In genomic region chr4:25281671-25282038, GRCm38 (mm10) we compare ENCODE assay signal across 8 mouse cellular contexts. TPM values are rescaled to one million over a fixed set of nuclear protein-coding genes. Genes with fewer than 3 reads are reported as not detected.
DNase-seq lines count a peak whose midpoint lies in the region; ATAC-seq and TF ChIP-seq lines count a peak whose summit lies in the region.

Gene Ufl1, minus strand, starts transcription at chr4:25281821.

- ATAC-seq in cerebellum, adult (ENCODE audit: insufficient number of reproducible peaks, low FRiP score, low TSS enrichment) = peak; percentile 95
- peak; percentile 99 for ATAC-seq in forebrain, embryonic 13.5 days
- peak; percentile 99 for ATAC-seq in liver, postnatal 0 days
- ATAC-seq in neural tube, embryonic 14.5 days (ENCODE audit: low read depth) = peak; percentile 99

- TF ChIP-seq CTCF in ES-Bruce4 (IDR thresholded peaks at IDR 0.05; ENCODE audit: low read depth, low read length) = no peak
- no peak; the same call in 1 of the 2 replicates for TF ChIP-seq CTCF in liver, postnatal 0 days (IDR thresholded peaks at IDR 0.05; ENCODE audit: low read depth)

- H3K4me2 ChIP-seq in forebrain, embryonic 13.5 days = peak within 1 kb of the TSS; percentile 70
- peak within 1 kb of the TSS; percentile 79 for H3K4me2 ChIP-seq in liver, postnatal 0 days (ENCODE audit: low read depth, low read length)
- H3K4me2 ChIP-seq in neural tube, embryonic 14.5 days (ENCODE audit: low read depth, low read length) = peak within 1 kb of the TSS; percentile 60

- DNase-seq in heart, postnatal 10 days = peak; percentile 99
- peak; percentile 82 for DNase-seq in large intestine, adult 2 months (ENCODE audit: low read depth, low spot score)
- DNase-seq in liver, postnatal 0 days = peak; percentile 95
- peak; percentile 96 for DNase-seq in testis, postnatal 10 days (ENCODE audit: low spot score)

- H3K4me1 ChIP-seq in ES-Bruce4 (ENCODE audit: control insufficient read depth, insufficient read depth, low read length) = peaks cover 2% of the 10 kb centered on the region
- peaks cover 9% of the 10 kb centered on the region for H3K4me1 ChIP-seq in forebrain, embryonic 13.5 days
- H3K4me1 ChIP-seq in liver, postnatal 0 days (ENCODE audit: insufficient read depth) = peaks cover 4% of the 10 kb centered on the region; the same call in 1 of the 2 replicates
- H3K4me1 ChIP-seq in neural tube, embryonic 14.5 days (ENCODE audit: control insufficient read depth, insufficient read depth, low read length) = peaks cover 4% of the 10 kb centered on the region; the same call in 1 of the 2 replicates

- TF ChIP-seq POLR2A in ES-Bruce4 (IDR thresholded peaks at IDR 0.05; ENCODE audit: insufficient read depth, low read length) = no peak

- peaks cover 8% of the 10 kb centered on the region for H3K36me3 ChIP-seq in ES-Bruce4 (ENCODE audit: control insufficient read depth, insufficient read depth, low read length, poor library complexity, severe bottlenecking)
- peaks cover 18% of the 10 kb centered on the region for H3K36me3 ChIP-seq in forebrain, embryonic 13.5 days (ENCODE audit: poor library complexity, severe bottlenecking)
- H3K36me3 ChIP-seq in liver, postnatal 0 days (replicated peaks; ENCODE audit: insufficient read depth, low read length) = peaks cover 16% of the 10 kb centered on the region
- peaks cover 8% of the 10 kb centered on the region for H3K36me3 ChIP-seq in neural tube, embryonic 14.5 days (ENCODE audit: control insufficient read depth, insufficient read depth, low read length)

- peak within 1 kb of the TSS; percentile 78 for H3K9ac ChIP-seq in ES-Bruce4 (ENCODE audit: low read depth, poor library complexity, severe bottlenecking)
- peak within 1 kb of the TSS; percentile 88 for H3K9ac ChIP-seq in forebrain, embryonic 13.5 days
- H3K9ac ChIP-seq in liver, postnatal 0 days (replicated peaks) = peak within 1 kb of the TSS; percentile 91
- H3K9ac ChIP-seq in neural tube, embryonic 14.5 days (replicated peaks; ENCODE audit: low read depth, low read length) = peak within 1 kb of the TSS; percentile 89

- 0 out of 2 replicates have a peak, but pooled peaks have one; percentile 48 for TF ChIP-seq EP300 in ES-Bruce4 (IDR thresholded peaks at IDR 0.05; ENCODE audit: insufficient read depth, low read depth, low read length)
- no peak for TF ChIP-seq EP300 in liver, postnatal 0 days (IDR thresholded peaks at IDR 0.05; ENCODE audit: low read depth)

- peaks cover 2% of the 10 kb centered on the region; the same call in 1 of the 2 replicates for H3K9me3 ChIP-seq in ES-Bruce4 (replicated peaks; ENCODE audit: control insufficient read depth, insufficient read depth, low read length, poor library complexity, severe bottlenecking)
- H3K9me3 ChIP-seq in forebrain, embryonic 13.5 days (replicated peaks) = no peaks in the 10 kb centered on the region
- H3K9me3 ChIP-seq in liver, postnatal 0 days (ENCODE audit: low read length) = no peaks in the 10 kb centered on the region
- H3K9me3 ChIP-seq in neural tube, embryonic 14.5 days (ENCODE audit: control insufficient read depth, low read length) = no peaks in the 10 kb centered on the region

- peak within 1 kb of the TSS; percentile 98 for H3K4me3 ChIP-seq in ES-Bruce4 (ENCODE audit: low read depth, low read length)
- H3K4me3 ChIP-seq in forebrain, embryonic 13.5 days = peak within 1 kb of the TSS; percentile 67
- peak within 1 kb of the TSS; percentile 97 for H3K4me3 ChIP-seq in liver, postnatal 0 days (ENCODE audit: low read depth, low read length)
- H3K4me3 ChIP-seq in neural tube, embryonic 14.5 days (ENCODE audit: low read depth, low read length) = peak within 1 kb of the TSS; percentile 87

- under 1% methylated on average over 25 of the region's 30 CpGs for WGBS in forebrain, embryonic 13.5 days
- under 1% methylated on average over 30 of the region's 30 CpGs for WGBS in large intestine, adult 2 months
- WGBS in liver, postnatal 0 days (ENCODE audit: insufficient replicate concordance) = 0% methylated on average over 28 of the region's 30 CpGs
- under 1% methylated on average over 27 of the region's 30 CpGs for WGBS in neural tube, embryonic 14.5 days

- H3K27ac ChIP-seq in ES-Bruce4 (ENCODE audit: insufficient read depth, low read length) = no peak within 1 kb of the TSS
- peak within 1 kb of the TSS; percentile 95 for H3K27ac ChIP-seq in forebrain, embryonic 13.5 days
- peak within 1 kb of the TSS; percentile 96 for H3K27ac ChIP-seq in liver, postnatal 0 days (ENCODE audit: low read depth)
- peak within 1 kb of the TSS; percentile 99 for H3K27ac ChIP-seq in neural tube, embryonic 14.5 days (ENCODE audit: low read depth, low read length)

- intact Hi-C loops in heart, postnatal 10 days (cut with DNase I) = loop anchor here (5.0 kb wide), 2 partner anchors 314 to 384 kb away; partner anchors contain the start of genes Gpr63 and Ndufaf4

- no peaks in the 10 kb centered on the region for H3K27me3 ChIP-seq in ES-Bruce4 (ENCODE audit: control insufficient read depth, insufficient read depth, low read length, poor library complexity, severe bottlenecking)
- no peaks in the 10 kb centered on the region for H3K27me3 ChIP-seq in forebrain, embryonic 13.5 days
- H3K27me3 ChIP-seq in liver, postnatal 0 days (ENCODE audit: insufficient read depth, low read length) = no peaks in the 10 kb centered on the region
- H3K27me3 ChIP-seq in neural tube, embryonic 14.5 days (ENCODE audit: control insufficient read depth, insufficient read depth, low read length) = no peaks in the 10 kb centered on the region

RNA-seq across cellular contexts. Expression of gene Ufl1, which starts in this region (rescaled TPM):
- polyA plus RNA-seq in ES-Bruce4 (2011; ENCODE audit: insufficient read depth, insufficient read length, low read depth, missing spikeins) = 40.4 and 49.2 TPM in 2 replicates
- polyA plus RNA-seq in forebrain, embryonic 13.5 days (2015; fragmentation: Nextera tagmentation; extraction: Ambion mirVana) = 36.2 and 38.4 TPM in 2 replicates
- total RNA-seq in heart, postnatal 10 days (2021) = 10 to 100 TPM; 31.2 to 35.4 TPM
- 3.4 and 6.1 TPM in 2 replicates for polyA plus RNA-seq in large intestine, adult 2 months (2012; rRNA removed)
- polyA plus RNA-seq in liver, postnatal 0 days (2015; fragmentation: Nextera tagmentation; extraction: Ambion mirVana) = 19.9 and 23.3 TPM in 2 replicates
- 43.0 and 45.3 TPM in 2 replicates for polyA plus RNA-seq in neural tube, embryonic 14.5 days (2014; fragmentation: Nextera tagmentation; extraction: Ambion mirVana)
